Mouse (Mus musculus): ENCODE results near the gene Mindy3. TPM values are rescaled to one million over a fixed set of nuclear protein-coding genes. Genes with fewer than 3 reads are reported as not detected.

The Mindy3 gene
- polyA plus RNA-seq, 1 experiment from 2014 or later = 28.1 TPM

- H3K4me2 ChIP-seq (ENCODE audit: low read depth, low read length) = peak overlapping the region; percentile 48
- ATAC-seq (ENCODE audit: low read depth) (no peak), DNase-seq (ENCODE audit: low spot score) (peak; percentile 78)
- WGBS = 13% methylated on average over 10 of the region's 10 CpGs
- peaks cover 30% of the 10 kb centered on the region for H3K4me1 ChIP-seq (ENCODE audit: control insufficient read depth, insufficient read depth, low read length)
- peak overlapping the region; percentile 26 for H3K4me3 ChIP-seq (ENCODE audit: low read depth, low read length)
- H3K27me3 ChIP-seq (replicated peaks; ENCODE audit: control insufficient read depth, insufficient read depth, low read length) = no peaks in the 10 kb centered on the region
- H3K36me3 ChIP-seq (ENCODE audit: control insufficient read depth, insufficient read depth, low read length) = no peaks in the 10 kb centered on the region
- H3K9ac ChIP-seq (ENCODE audit: low read depth, low read length) = no peak overlapping the region
- no peaks in the 10 kb centered on the region for H3K9me3 ChIP-seq (ENCODE audit: control insufficient read depth, low read length)
- no peak overlapping the region for H3K27ac ChIP-seq (replicated peaks; ENCODE audit: low read depth, low read length)
Observed at GRCm38 (mm10) chr2:12327216-12327615, 92.1 kb downstream of the Mindy3 start.

GRCm38 (mm10) chr2:12325868-12326267 is 93.4 kb downstream of the Mindy3 start:
- 84% methylated on average over 2 of the region's 2 CpGs for WGBS
- H3K27me3 ChIP-seq (replicated peaks; ENCODE audit: control insufficient read depth, insufficient read depth, low read length) = no peaks in the 10 kb centered on the region
- ATAC-seq (ENCODE audit: low read depth) (no peak), DNase-seq (ENCODE audit: low spot score) (no peak)
- H3K4me1 ChIP-seq (ENCODE audit: control insufficient read depth, insufficient read depth, low read length) = peaks cover 30% of the 10 kb centered on the region
- H3K27ac ChIP-seq (replicated peaks; ENCODE audit: low read depth, low read length) = peak overlapping the region; percentile 15; the same call in 1 of the 2 replicates
- no peak overlapping the region for H3K9ac ChIP-seq (ENCODE audit: low read depth, low read length)
- no peak overlapping the region for H3K4me3 ChIP-seq (ENCODE audit: low read depth, low read length)
- no peaks in the 10 kb centered on the region for H3K9me3 ChIP-seq (ENCODE audit: control insufficient read depth, low read length)
- H3K36me3 ChIP-seq (ENCODE audit: control insufficient read depth, insufficient read depth, low read length) = no peaks in the 10 kb centered on the region
- no peak overlapping the region for H3K4me2 ChIP-seq (ENCODE audit: low read depth, low read length)

- H3K27me3 ChIP-seq (replicated peaks; ENCODE audit: control insufficient read depth, insufficient read depth, low read length) = no peaks in the 10 kb centered on the region
- no peaks in the 10 kb centered on the region for H3K36me3 ChIP-seq (ENCODE audit: control insufficient read depth, insufficient read depth, low read length)
- 49% methylated on average over 6 of the region's 6 CpGs for WGBS
- H3K9me3 ChIP-seq (ENCODE audit: control insufficient read depth, low read length) = no peaks in the 10 kb centered on the region
- DNase-seq (ENCODE audit: low spot score) (peak; percentile 85), ATAC-seq (ENCODE audit: low read depth) (peak; percentile 64)
- peaks cover 30% of the 10 kb centered on the region for H3K4me1 ChIP-seq (ENCODE audit: control insufficient read depth, insufficient read depth, low read length)
- no peak overlapping the region for H3K4me2 ChIP-seq (ENCODE audit: low read depth, low read length)
- H3K27ac ChIP-seq (replicated peaks; ENCODE audit: low read depth, low read length) = peak overlapping the region; percentile 15; the same call in 1 of the 2 replicates
- H3K9ac ChIP-seq (ENCODE audit: low read depth, low read length) = no peak overlapping the region
- H3K4me3 ChIP-seq (ENCODE audit: low read depth, low read length) = no peak overlapping the region
Observed at GRCm38 (mm10) chr2:12325417-12325816, 93.9 kb downstream of the Mindy3 start.

GRCm38 (mm10) chr2:12320914-12321313 is 98.4 kb downstream of the Mindy3 start:
- Histone ChIP-seq H3K27ac (replicated peaks; ENCODE audit: low read depth, low read length) (no peak overlapping the region), H3K4me2 (ENCODE audit: low read depth, low read length) (no peak overlapping the region), H3K27me3 (replicated peaks; ENCODE audit: control insufficient read depth, insufficient read depth, low read length) (no peaks in the 10 kb centered on the region), H3K9ac (ENCODE audit: low read depth, low read length) (no peak overlapping the region), H3K4me1 (ENCODE audit: control insufficient read depth, insufficient read depth, low read length) (peaks cover 8% of the 10 kb centered on the region), H3K9me3 (ENCODE audit: control insufficient read depth, low read length) (no peaks in the 10 kb centered on the region), H3K36me3 (ENCODE audit: control insufficient read depth, insufficient read depth, low read length) (no peaks in the 10 kb centered on the region), H3K4me3 (ENCODE audit: low read depth, low read length) (no peak overlapping the region)
- 84% methylated on average over 4 of the region's 4 CpGs for WGBS
- ATAC-seq (ENCODE audit: low read depth) = no peak
- no peak for DNase-seq (ENCODE audit: low spot score)

- no peak overlapping the region for H3K9ac ChIP-seq (ENCODE audit: low read depth, low read length)
- no peaks in the 10 kb centered on the region for H3K9me3 ChIP-seq (ENCODE audit: control insufficient read depth, low read length)
- H3K36me3 ChIP-seq (ENCODE audit: control insufficient read depth, insufficient read depth, low read length) = no peaks in the 10 kb centered on the region
- 97% methylated on average over 3 of the region's 3 CpGs for WGBS
- DNase-seq (ENCODE audit: low spot score) (no peak), ATAC-seq (ENCODE audit: low read depth) (no peak)
- H3K27me3 ChIP-seq (replicated peaks; ENCODE audit: control insufficient read depth, insufficient read depth, low read length) = no peaks in the 10 kb centered on the region
- no peak overlapping the region for H3K4me3 ChIP-seq (ENCODE audit: low read depth, low read length)
- H3K27ac ChIP-seq (replicated peaks; ENCODE audit: low read depth, low read length) = no peak overlapping the region
- H3K4me2 ChIP-seq (ENCODE audit: low read depth, low read length) = no peak overlapping the region
- peaks cover 8% of the 10 kb centered on the region for H3K4me1 ChIP-seq (ENCODE audit: control insufficient read depth, insufficient read depth, low read length)
Observed at GRCm38 (mm10) chr2:12318715-12319114, 100.6 kb downstream of the Mindy3 start.

- DNase-seq (ENCODE audit: low spot score) = peak; percentile 42
- Histone ChIP-seq H3K9ac (ENCODE audit: low read depth, low read length) (no peak overlapping the region), H3K4me2 (ENCODE audit: low read depth, low read length) (no peak overlapping the region), H3K9me3 (ENCODE audit: control insufficient read depth, low read length) (no peaks in the 10 kb centered on the region), H3K4me1 (ENCODE audit: control insufficient read depth, insufficient read depth, low read length) (peaks cover 8% of the 10 kb centered on the region), H3K27ac (replicated peaks; ENCODE audit: low read depth, low read length) (no peak overlapping the region), H3K36me3 (ENCODE audit: control insufficient read depth, insufficient read depth, low read length) (no peaks in the 10 kb centered on the region), H3K27me3 (replicated peaks; ENCODE audit: control insufficient read depth, insufficient read depth, low read length) (no peaks in the 10 kb centered on the region), H3K4me3 (ENCODE audit: low read depth, low read length) (no peak overlapping the region)
- 60% methylated on average over 4 of the region's 4 CpGs for WGBS
- no peak for ATAC-seq (ENCODE audit: low read depth)
Observed at GRCm38 (mm10) chr2:12318036-12318435, 101.2 kb downstream of the Mindy3 start.

- H3K9ac ChIP-seq (ENCODE audit: low read depth, low read length) = no peak overlapping the region
- no peaks in the 10 kb centered on the region for H3K27me3 ChIP-seq (replicated peaks; ENCODE audit: control insufficient read depth, insufficient read depth, low read length)
- H3K4me1 ChIP-seq (ENCODE audit: control insufficient read depth, insufficient read depth, low read length) = peaks cover 8% of the 10 kb centered on the region
- ATAC-seq (ENCODE audit: low read depth) (no peak), DNase-seq (ENCODE audit: low spot score) (no peak)
- H3K27ac ChIP-seq (replicated peaks; ENCODE audit: low read depth, low read length) = no peak overlapping the region; the same call in 1 of the 2 replicates
- H3K9me3 ChIP-seq (ENCODE audit: control insufficient read depth, low read length) = no peaks in the 10 kb centered on the region
- H3K4me3 ChIP-seq (ENCODE audit: low read depth, low read length) = no peak overlapping the region
- no peaks in the 10 kb centered on the region for H3K36me3 ChIP-seq (ENCODE audit: control insufficient read depth, insufficient read depth, low read length)
- WGBS = 78% methylated on average over 5 of the region's 5 CpGs
- no peak overlapping the region for H3K4me2 ChIP-seq (ENCODE audit: low read depth, low read length)
Observed at GRCm38 (mm10) chr2:12317343-12317742, 101.9 kb downstream of the Mindy3 start.

- DNase-seq (ENCODE audit: low spot score) (peak; percentile 37), ATAC-seq (ENCODE audit: low read depth) (peak; percentile 41; the same call in 1 of the 2 replicates)
- H3K4me3 ChIP-seq (ENCODE audit: low read depth, low read length) = no peak overlapping the region
- no peak overlapping the region for H3K4me2 ChIP-seq (ENCODE audit: low read depth, low read length)
- no peak overlapping the region for H3K27ac ChIP-seq (replicated peaks; ENCODE audit: low read depth, low read length)
- no peaks in the 10 kb centered on the region for H3K36me3 ChIP-seq (ENCODE audit: control insufficient read depth, insufficient read depth, low read length)
- H3K27me3 ChIP-seq (replicated peaks; ENCODE audit: control insufficient read depth, insufficient read depth, low read length) = no peaks in the 10 kb centered on the region
- H3K9me3 ChIP-seq (ENCODE audit: control insufficient read depth, low read length) = no peaks in the 10 kb centered on the region
- peaks cover 8% of the 10 kb centered on the region for H3K4me1 ChIP-seq (ENCODE audit: control insufficient read depth, insufficient read depth, low read length)
- 23% methylated on average over 7 of the region's 7 CpGs for WGBS
- H3K9ac ChIP-seq (ENCODE audit: low read depth, low read length) = no peak overlapping the region
Observed at GRCm38 (mm10) chr2:12316361-12316760, 102.9 kb downstream of the Mindy3 start.

- H3K4me2 ChIP-seq (ENCODE audit: low read depth, low read length) = no peak overlapping the region
- H3K27ac ChIP-seq (replicated peaks; ENCODE audit: low read depth, low read length) = no peak overlapping the region
- no peaks in the 10 kb centered on the region for H3K36me3 ChIP-seq (ENCODE audit: control insufficient read depth, insufficient read depth, low read length)
- ATAC-seq (ENCODE audit: low read depth) = no peak
- no peak overlapping the region for H3K4me3 ChIP-seq (ENCODE audit: low read depth, low read length)
- H3K4me1 ChIP-seq (ENCODE audit: control insufficient read depth, insufficient read depth, low read length) = peaks cover 8% of the 10 kb centered on the region
- 79% methylated on average over 6 of the region's 6 CpGs for WGBS
- DNase-seq (ENCODE audit: low spot score) = no peak
- H3K9ac ChIP-seq (ENCODE audit: low read depth, low read length) = no peak overlapping the region
- no peaks in the 10 kb centered on the region for H3K9me3 ChIP-seq (ENCODE audit: control insufficient read depth, low read length)
- H3K27me3 ChIP-seq (replicated peaks; ENCODE audit: control insufficient read depth, insufficient read depth, low read length) = no peaks in the 10 kb centered on the region
Observed at GRCm38 (mm10) chr2:12314028-12314427, 105.2 kb downstream of the Mindy3 start.
